Mouse (Mus musculus) right cerebral cortex, postnatal 14 days (tissue): Measurements from ENCODE around the gene Agap1.
A peak's percentile ranks its signal among the peaks of the same experiment; 100 is the strongest.

Experiments used
- DNase-seq: peaks from one replicate; pipeline ENCODE4 v3.0.0; 2022

Gene Agap1

GRCm38 (mm10) chr1:89547525-89548504 is 93.2 kb downstream of the Agap1 start:
- DNase-seq = no peak

GRCm38 (mm10) chr1:89550061-89550869 is 95.7 kb downstream of the Agap1 start:
- peak; percentile 19 for DNase-seq

GRCm38 (mm10) chr1:89552470-89552869 is 97.9 kb downstream of the Agap1 start:
- no peak for DNase-seq

- DNase-seq = no peak
Observed at GRCm38 (mm10) chr1:89553791-89554190, 99.2 kb downstream of the Agap1 start.

GRCm38 (mm10) chr1:89554969-89555856 is 100.6 kb downstream of the Agap1 start:
- no peak for DNase-seq

- DNase-seq = no peak
Observed at GRCm38 (mm10) chr1:89556006-89556405, 101.4 kb downstream of the Agap1 start.

- no peak for DNase-seq
Observed at GRCm38 (mm10) chr1:89557401-89557800, 102.8 kb downstream of the Agap1 start.

- no peak for DNase-seq
Observed at GRCm38 (mm10) chr1:89558080-89558479, 103.5 kb downstream of the Agap1 start.

- DNase-seq = no peak
Observed at GRCm38 (mm10) chr1:89563399-89563798, 108.8 kb downstream of the Agap1 start.

- no peak for DNase-seq
Observed at GRCm38 (mm10) chr1:89566578-89567488, 112.2 kb downstream of the Agap1 start.

GRCm38 (mm10) chr1:89568546-89569405 is 114.2 kb downstream of the Agap1 start:
- no peak for DNase-seq

GRCm38 (mm10) chr1:89570522-89571299 is 116.1 kb downstream of the Agap1 start:
- DNase-seq = no peak

- DNase-seq = no peak
Observed at GRCm38 (mm10) chr1:89573486-89573885, 118.9 kb downstream of the Agap1 start.

GRCm38 (mm10) chr1:89574941-89575890 is 120.6 kb downstream of the Agap1 start:
- no peak for DNase-seq

- no peak for DNase-seq
Observed at GRCm38 (mm10) chr1:89576174-89576890, 121.7 kb downstream of the Agap1 start.

GRCm38 (mm10) chr1:89576985-89577384 is 122.4 kb downstream of the Agap1 start:
- DNase-seq = peak; percentile 53
